Mouse (Mus musculus) neural tube, embryonic 14.5 days (tissue): Measurements from ENCODE around the gene Tsen54. TPM values are rescaled to one million over a fixed set of nuclear protein-coding genes. Genes with fewer than 3 reads are reported as not detected.

ENCODE experiments used
- ATAC-seq: fragments of 200-750 bp; cut with Nextera tagmentation; 2 replicates; pipeline ENCODE4 v1.8.0; 2017; ENCODE audit warnings: low read depth, mild to moderate bottlenecking, moderate TSS enrichment, moderate library complexity
- H3K27ac ChIP-seq: fragments of 300-500 bp; sonication (generic); 2 replicates; pipeline ENCODE4 v1.5.1; 2014; ENCODE audit warnings: low read depth, mild to moderate bottlenecking, control low read depth, low read length, moderate library complexity, mixed read lengths
- H3K27me3 ChIP-seq: fragments of 300-500 bp; sonication (generic); 2 replicates; pipeline ENCODE4 v1.6.1; 2014; ENCODE audit warnings: low read length; ENCODE audit not compliant: control insufficient read depth, insufficient read depth
- H3K36me3 ChIP-seq: fragments of 300-500 bp; sonication (generic); 2 replicates; pipeline ENCODE4 v1.6.1; 2014; ENCODE audit warnings: low read length, mixed read lengths; ENCODE audit not compliant: control insufficient read depth, insufficient read depth
- H3K4me1 ChIP-seq: fragments of 300-500 bp; sonication (generic); 2 replicates; pipeline ENCODE4 v1.6.1; 2014; ENCODE audit warnings: low read length; ENCODE audit not compliant: control insufficient read depth, insufficient read depth
- H3K4me2 ChIP-seq: fragments of 300-500 bp; sonication (generic); 2 replicates; pipeline ENCODE4 v1.6.1; 2014; ENCODE audit warnings: mild to moderate bottlenecking, low read depth, low read length, control low read depth
- H3K4me3 ChIP-seq: fragments of 300-500 bp; sonication (generic); 2 replicates; pipeline ENCODE4 v1.5.1; 2014; ENCODE audit warnings: low read depth, low read length, control low read depth, mixed read lengths
- H3K9ac ChIP-seq: fragments of 300-500 bp; sonication (generic); replicated peaks from 2 replicates; pipeline ENCODE4 v1.6.1; 2014; ENCODE audit warnings: low read depth, mild to moderate bottlenecking, control low read depth, low read length, mixed read lengths
- H3K9me3 ChIP-seq: fragments of 300-500 bp; sonication (generic); 2 replicates; pipeline ENCODE4 v1.6.1; 2016; ENCODE audit warnings: low read length; ENCODE audit not compliant: control insufficient read depth
- WGBS: fragments of 180-500 bp; shearing (Covaris S2); extraction: QIAGEN DNeasy Blood & Tissue Kit; methylation state at CpG from one replicate; pipeline ENCODE4 v1.1.7; 2014; 5-methylcytosine and 5-hydroxymethylcytosine counted together
- polyA plus RNA-seq: library from polyadenylated mRNA; unstranded; fragments of >200 nt; fragmentation: Nextera tagmentation; extraction: Ambion mirVana; gene quantifications from 2 replicates; pipeline ENCODE4 v1.2.1, GENCODE M21; 2014

The Tsen54 gene
- polyA plus RNA-seq, 1 experiment from 2014 or later: 16.8 TPM

GRCm38 (mm10) chr11:115832064-115832463, 17.5 kb downstream of the Tsen54 start:
- no peak for ATAC-seq
- H3K27ac ChIP-seq: no peak overlapping the region
- no peak overlapping the region for H3K4me2 ChIP-seq
- no peaks in the 10 kb centered on the region for H3K9me3 ChIP-seq
- H3K9ac ChIP-seq: no peak overlapping the region
- peaks cover 3% of the 10 kb centered on the region; the same call in 1 of the 2 replicates for H3K4me1 ChIP-seq
- H3K36me3 ChIP-seq: no peaks in the 10 kb centered on the region
- no peaks in the 10 kb centered on the region for H3K27me3 ChIP-seq
- no peak overlapping the region for H3K4me3 ChIP-seq
- 58% methylated on average over 6 of the region's 6 CpGs for WGBS

GRCm38 (mm10) chr11:115832523-115832922, 18.0 kb downstream of the Tsen54 start:
- 4% methylated on average over 8 of the region's 8 CpGs for WGBS
- no peak for ATAC-seq
- H3K27me3 ChIP-seq: no peaks in the 10 kb centered on the region

GRCm38 (mm10) chr11:115833021-115833513, 18.5 kb downstream of the Tsen54 start:
- WGBS: 15% methylated on average over 8 of the region's 8 CpGs
- no peaks in the 10 kb centered on the region for H3K9me3 ChIP-seq
- no peaks in the 10 kb centered on the region for H3K36me3 ChIP-seq
- H3K27ac ChIP-seq: no peak overlapping the region
- H3K27me3 ChIP-seq: no peaks in the 10 kb centered on the region
- H3K9ac ChIP-seq: no peak overlapping the region
- H3K4me2 ChIP-seq: no peak overlapping the region
- H3K4me1 ChIP-seq: peaks cover 3% of the 10 kb centered on the region; the same call in 1 of the 2 replicates
- no peak for ATAC-seq
- no peak overlapping the region for H3K4me3 ChIP-seq

More at GRCm38 (mm10) chr11:115832523-115832922, 18.0 kb downstream of the Tsen54 start:
- Histone ChIP-seq H3K9ac (no peak overlapping the region), H3K9me3 (no peaks in the 10 kb centered on the region), H3K4me2 (no peak overlapping the region), H3K4me1 (peaks cover 3% of the 10 kb centered on the region; the same call in 1 of the 2 replicates), H3K27ac (no peak overlapping the region), H3K36me3 (no peaks in the 10 kb centered on the region), H3K4me3 (no peak overlapping the region)

- 40% methylated on average over 6 of the region's 6 CpGs for WGBS
- H3K4me2 ChIP-seq: no peak overlapping the region
- ATAC-seq: no peak
- no peak overlapping the region for H3K4me3 ChIP-seq
- H3K27ac ChIP-seq: no peak overlapping the region
- peaks cover 3% of the 10 kb centered on the region; the same call in 1 of the 2 replicates for H3K4me1 ChIP-seq
- no peaks in the 10 kb centered on the region for H3K36me3 ChIP-seq
- no peaks in the 10 kb centered on the region for H3K27me3 ChIP-seq
- no peak overlapping the region for H3K9ac ChIP-seq
- no peaks in the 10 kb centered on the region for H3K9me3 ChIP-seq
Observed at GRCm38 (mm10) chr11:115834033-115834432, 19.5 kb downstream of the Tsen54 start.

GRCm38 (mm10) chr11:115836656-115837395, 22.3 kb downstream of the Tsen54 start:
- no peak overlapping the region for H3K4me2 ChIP-seq
- no peak overlapping the region for H3K27ac ChIP-seq
- peaks cover 3% of the 10 kb centered on the region; the same call in 1 of the 2 replicates for H3K4me1 ChIP-seq
- no peak overlapping the region for H3K9ac ChIP-seq
- 39% methylated on average over 11 of the region's 11 CpGs for WGBS
- H3K27me3 ChIP-seq: no peaks in the 10 kb centered on the region
- no peak for ATAC-seq
- no peaks in the 10 kb centered on the region for H3K9me3 ChIP-seq
- no peak overlapping the region for H3K4me3 ChIP-seq
- H3K36me3 ChIP-seq: no peaks in the 10 kb centered on the region

GRCm38 (mm10) chr11:115837606-115838345, 23.3 kb downstream of the Tsen54 start:
- H3K27ac ChIP-seq: no peak overlapping the region
- 95% methylated on average over 22 of the region's 22 CpGs for WGBS
- H3K27me3 ChIP-seq: no peaks in the 10 kb centered on the region
- H3K9me3 ChIP-seq: no peaks in the 10 kb centered on the region
- no peaks in the 10 kb centered on the region for H3K36me3 ChIP-seq
- no peak overlapping the region for H3K4me2 ChIP-seq
- ATAC-seq: no peak
- H3K4me1 ChIP-seq: peaks cover 2% of the 10 kb centered on the region; the same call in 1 of the 2 replicates
- no peak overlapping the region for H3K9ac ChIP-seq
- H3K4me3 ChIP-seq: no peak overlapping the region

GRCm38 (mm10) chr11:115838895-115839311, 24.4 kb downstream of the Tsen54 start:
- Histone ChIP-seq H3K4me3 (no peak overlapping the region), H3K36me3 (no peaks in the 10 kb centered on the region), H3K27ac (no peak overlapping the region), H3K4me1 (no peaks in the 10 kb centered on the region), H3K9me3 (no peaks in the 10 kb centered on the region), H3K9ac (no peak overlapping the region), H3K27me3 (no peaks in the 10 kb centered on the region), H3K4me2 (no peak overlapping the region)
- ATAC-seq: no peak
- 59% methylated on average over 3 of the region's 4 CpGs for WGBS

GRCm38 (mm10) chr11:115839732-115840131, 25.2 kb downstream of the Tsen54 start:
- no peaks in the 10 kb centered on the region for H3K4me1 ChIP-seq
- 69% methylated on average over 3 of the region's 3 CpGs for WGBS
- H3K36me3 ChIP-seq: no peaks in the 10 kb centered on the region
- no peak overlapping the region for H3K4me3 ChIP-seq
- H3K27ac ChIP-seq: no peak overlapping the region
- no peak for ATAC-seq
- H3K9ac ChIP-seq: no peak overlapping the region
- no peaks in the 10 kb centered on the region for H3K27me3 ChIP-seq
- H3K9me3 ChIP-seq: no peaks in the 10 kb centered on the region
- H3K4me2 ChIP-seq: no peak overlapping the region

- no peaks in the 10 kb centered on the region for H3K36me3 ChIP-seq
- 87% methylated on average over 6 of the region's 6 CpGs for WGBS
- ATAC-seq: no peak
- H3K9me3 ChIP-seq: no peaks in the 10 kb centered on the region
- no peak overlapping the region for H3K9ac ChIP-seq
- H3K4me2 ChIP-seq: no peak overlapping the region
- H3K27me3 ChIP-seq: no peaks in the 10 kb centered on the region
- H3K4me1 ChIP-seq: no peaks in the 10 kb centered on the region
- H3K27ac ChIP-seq: no peak overlapping the region
- no peak overlapping the region for H3K4me3 ChIP-seq
Observed at GRCm38 (mm10) chr11:115841044-115841443, 26.5 kb downstream of the Tsen54 start.
